Comparison of ENCODE assay signal across 8 mouse cellular contexts in the genomic region with DNA sequence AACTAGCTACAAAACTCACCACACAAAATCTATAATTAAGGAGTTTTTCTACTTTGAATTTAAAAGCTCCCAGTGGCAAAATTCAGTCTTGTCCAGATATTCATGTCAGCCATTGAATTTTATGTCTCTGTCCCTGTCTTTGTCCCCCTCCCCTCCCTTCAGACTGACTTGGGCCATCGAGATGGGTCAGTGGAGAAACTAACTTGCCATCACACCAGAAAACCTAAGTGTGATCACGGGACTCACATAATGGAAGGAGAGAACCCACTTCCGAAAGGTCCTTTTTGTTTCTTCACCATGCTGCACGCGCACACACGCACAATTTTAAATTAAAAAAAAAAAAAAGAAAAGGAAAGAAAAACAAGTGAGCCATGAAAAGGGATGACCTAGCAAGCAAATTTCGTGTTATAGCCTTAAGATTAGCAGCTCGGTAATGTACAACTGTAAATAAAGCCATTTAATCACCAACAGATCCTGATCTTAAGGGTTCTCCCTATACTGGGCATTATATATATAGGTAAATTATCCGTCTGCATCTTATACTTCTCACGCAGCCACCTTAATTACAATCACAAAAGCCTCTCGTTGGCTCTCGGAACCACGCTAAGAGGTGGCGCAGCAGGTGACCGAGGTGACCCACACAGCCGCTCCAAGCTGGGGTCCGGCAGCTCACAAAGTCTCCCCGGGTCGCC. TPM values are rescaled to one million over a fixed set of nuclear protein-coding genes. Genes with fewer than 3 reads are reported as not detected.
DNase-seq lines count a peak whose midpoint lies in the region; ATAC-seq and TF ChIP-seq lines count a peak whose summit lies in the region.

No protein-coding gene starts in this region.

- WGBS in forebrain, embryonic 13.5 days, result 3% methylated on average over 19 of the region's 19 CpGs
- under 1% methylated on average over 19 of the region's 19 CpGs for WGBS in liver, embryonic 15.5 days (ENCODE audit: insufficient replicate concordance)

- H3K9ac ChIP-seq in forebrain, embryonic 13.5 days, result peak overlapping the region; percentile 82
- peak overlapping the region; percentile 72 for H3K9ac ChIP-seq in liver, embryonic 15.5 days

- peak overlapping the region; percentile 75 for H3K4me3 ChIP-seq in layer of hippocampus, adult 2 months
- peak overlapping the region; percentile 77 for H3K4me3 ChIP-seq in forebrain, embryonic 13.5 days
- peak overlapping the region; percentile 76 for H3K4me3 ChIP-seq in liver, embryonic 15.5 days (replicated peaks)

- peak overlapping the region; percentile 75 for H3K4me2 ChIP-seq in forebrain, embryonic 13.5 days
- peak overlapping the region; percentile 82 for H3K4me2 ChIP-seq in liver, embryonic 15.5 days

- no peak for TF ChIP-seq CTCF in layer of hippocampus, adult 2 months (conservative IDR thresholded peaks at IDR 0.05)

- peak; percentile 76 for ATAC-seq in forebrain, embryonic 13.5 days
- peak; percentile 61 for ATAC-seq in liver, embryonic 15.5 days (ENCODE audit: insufficient read depth)

- no peaks in the 10 kb centered on the region for H3K9me3 ChIP-seq in forebrain, embryonic 13.5 days (replicated peaks)
- no peaks in the 10 kb centered on the region for H3K9me3 ChIP-seq in liver, embryonic 15.5 days (replicated peaks)

- H3K4me1 ChIP-seq in forebrain, embryonic 13.5 days, result peaks cover 10% of the 10 kb centered on the region
- peaks cover 27% of the 10 kb centered on the region for H3K4me1 ChIP-seq in liver, embryonic 15.5 days (replicated peaks)

- DNase-seq in layer of hippocampus, adult 2 months (ENCODE audit: low spot score in 2 of 2), result no peak
- DNase-seq in layer of hippocampus, adult 18-20 months (ENCODE audit: low spot score in 2 of 2), result no peak
- peak; percentile 8 for DNase-seq in T-cell, adult 2 months (ENCODE audit: low spot score)
- no peak for DNase-seq in left cerebral cortex, adult 9 months (ENCODE audit: low spot score in 2 of 2)
- no peak for DNase-seq in gastrocnemius, postnatal 10 days
- no peak for DNase-seq in thymus, postnatal 36 days

- peak overlapping the region; percentile 93 for H3K27ac ChIP-seq in layer of hippocampus, adult 2 months
- H3K27ac ChIP-seq in forebrain, embryonic 13.5 days, result peak overlapping the region; percentile 82
- H3K27ac ChIP-seq in liver, embryonic 15.5 days (replicated peaks), result peak overlapping the region; percentile 85

- H3K36me3 ChIP-seq in forebrain, embryonic 13.5 days (ENCODE audit: poor library complexity, severe bottlenecking), result peaks cover 10% of the 10 kb centered on the region; the same call in 1 of the 2 replicates
- peaks cover 5% of the 10 kb centered on the region; the same call in 1 of the 2 replicates for H3K36me3 ChIP-seq in liver, embryonic 15.5 days (replicated peaks)

- no peaks in the 10 kb centered on the region for H3K27me3 ChIP-seq in forebrain, embryonic 13.5 days
- H3K27me3 ChIP-seq in liver, embryonic 15.5 days, result no peaks in the 10 kb centered on the region

RNA-seq across cellular contexts. Expression of gene Aasdh, which starts 0.5 kb away (rescaled TPM):
- 10 to 100 TPM; 27.9 to 28.9 TPM for total RNA-seq in layer of hippocampus, adult 2 months (2021)
- total RNA-seq in layer of hippocampus, adult 18-20 months (2021), result 10 to 100 TPM; 19.3 to 23.2 TPM
- 23.0 and 23.4 TPM in 2 replicates for polyA plus RNA-seq in forebrain, embryonic 13.5 days (2015; fragmentation: Nextera tagmentation; extraction: Ambion mirVana)
- polyA plus RNA-seq in liver, embryonic 15.5 days (2015; fragmentation: Nextera tagmentation; extraction: Ambion mirVana), result 5.0 and 5.3 TPM in 2 replicates
- 10 to 100 TPM; 10.6 to 12.2 TPM for total RNA-seq in gastrocnemius, postnatal 10 days (2021)

RNA-seq across cellular contexts. Expression of gene Paics, which starts 46.2 kb away (rescaled TPM):
- total RNA-seq in layer of hippocampus, adult 2 months (2021), result 10 to 100 TPM; 90.4 to 92.5 TPM
- total RNA-seq in layer of hippocampus, adult 18-20 months (2021), result 10 to 100 TPM; 89.6 to 91.3 TPM
- 312 and 332 TPM in 2 replicates for polyA plus RNA-seq in forebrain, embryonic 13.5 days (2015; fragmentation: Nextera tagmentation; extraction: Ambion mirVana)
- 157 and 158 TPM in 2 replicates for polyA plus RNA-seq in liver, embryonic 15.5 days (2015; fragmentation: Nextera tagmentation; extraction: Ambion mirVana)
- total RNA-seq in gastrocnemius, postnatal 10 days (2021), result 100 to 1,000 TPM; 141 to 143 TPM

RNA-seq across cellular contexts. Expression of gene Ppat, which starts 46.5 kb away (rescaled TPM):
- total RNA-seq in layer of hippocampus, adult 2 months (2021), result 10 to 100 TPM; 15.7 to 17.8 TPM
- 10 to 100 TPM; 16.2 to 17.8 TPM for total RNA-seq in layer of hippocampus, adult 18-20 months (2021)
- 19.2 and 25.5 TPM in 2 replicates for polyA plus RNA-seq in forebrain, embryonic 13.5 days (2015; fragmentation: Nextera tagmentation; extraction: Ambion mirVana)
- polyA plus RNA-seq in liver, embryonic 15.5 days (2015; fragmentation: Nextera tagmentation; extraction: Ambion mirVana), result 21.9 and 23.1 TPM in 2 replicates
- 10 to 100 TPM; 35.0 to 35.3 TPM for total RNA-seq in gastrocnemius, postnatal 10 days (2021)
